Mouse (Mus musculus) limb, embryonic 11.5 days (tissue): ENCODE data around the gene Gucy2d. TPM values are rescaled to one million over a fixed set of nuclear protein-coding genes. Genes with fewer than 3 reads are reported as not detected.
A peak's percentile ranks its signal among the peaks of the same experiment; 100 is the strongest.

ENCODE experiments used
- ATAC-seq: fragments of 200-750 bp; cut with Nextera tagmentation; 2 replicates; pipeline ENCODE4 v1.8.0; 2017; ENCODE audit warnings: low read depth; ENCODE audit not compliant: insufficient number of reproducible peaks, low FRiP score, low TSS enrichment
- DNase-seq: peaks from one replicate; pipeline ENCODE4 v3.0.0-alpha.2; 2015; ENCODE audit warnings: low spot score
- H3K27ac ChIP-seq: fragments of 300-500 bp; sonication (generic); replicated peaks from 2 replicates; pipeline ENCODE4 v1.5.1; 2014; ENCODE audit warnings: low read depth, mild to moderate bottlenecking, low read length
- H3K27me3 ChIP-seq: fragments of 300-500 bp; sonication (generic); 2 replicates; pipeline ENCODE4 v1.6.1; 2014; ENCODE audit warnings: mild to moderate bottlenecking, low read length, mixed read lengths; ENCODE audit not compliant: control insufficient read depth, insufficient read depth
- H3K36me3 ChIP-seq: fragments of 300-500 bp; sonication (generic); 2 replicates; pipeline ENCODE4 v1.6.1; 2014; ENCODE audit warnings: mild to moderate bottlenecking, low read length, moderate library complexity, mixed read lengths; ENCODE audit not compliant: control insufficient read depth, insufficient read depth
- H3K4me1 ChIP-seq: fragments of 300-500 bp; sonication (generic); 2 replicates; pipeline ENCODE4 v1.6.1; 2014; ENCODE audit warnings: low read length, mixed read lengths; ENCODE audit not compliant: control insufficient read depth, insufficient read depth
- H3K4me2 ChIP-seq: fragments of 300-500 bp; sonication (generic); 2 replicates; pipeline ENCODE4 v1.6.1; 2014; ENCODE audit warnings: low read depth, mild to moderate bottlenecking, moderate library complexity; ENCODE audit not compliant: severe bottlenecking
- H3K4me3 ChIP-seq: fragments of 300-500 bp; sonication (generic); 2 replicates; pipeline ENCODE4 v1.5.1; 2014; ENCODE audit warnings: low read depth, low read length
- H3K9ac ChIP-seq: fragments of 300-500 bp; sonication (generic); 2 replicates; pipeline ENCODE4 v1.6.1; 2014; ENCODE audit warnings: mild to moderate bottlenecking, low read length
- H3K9me3 ChIP-seq: fragments of 300-500 bp; sonication (generic); 2 replicates; pipeline ENCODE4 v1.6.1; 2016; ENCODE audit warnings: low read length; ENCODE audit not compliant: control insufficient read depth
- WGBS: fragments of 180-500 bp; shearing (Covaris S2); extraction: QIAGEN DNeasy Blood & Tissue Kit; methylation state at CpG from one replicate; pipeline ENCODE4 v1.1.7; 2014; 5-methylcytosine and 5-hydroxymethylcytosine counted together
- polyA plus RNA-seq: library from polyadenylated mRNA; unstranded; fragments of >200 nt; fragmentation: Nextera tagmentation; extraction: Ambion mirVana; gene quantifications from 2 replicates; pipeline ENCODE4 v1.2.1, GENCODE M21; 2014

Gene Gucy2d
- polyA plus RNA-seq, 1 experiment from 2014 or later, result not detected

- Histone ChIP-seq H3K4me1 (peaks cover 13% of the 10 kb centered on the region; the same call in 1 of the 2 replicates), H3K36me3 (no peaks in the 10 kb centered on the region), H3K4me2 (peak within 1 kb of the TSS; percentile 60), H3K27ac (no peak within 1 kb of the TSS), H3K9ac (peak within 1 kb of the TSS; percentile 44), H3K27me3 (0 out of 2 replicates have a peak, but pooled peaks cover 2% of the 10 kb centered on the region), H3K4me3 (peak within 1 kb of the TSS; percentile 37), H3K9me3 (no peaks in the 10 kb centered on the region)
- WGBS, result 45% methylated on average over 6 of the region's 6 CpGs
- ATAC-seq (no peak), DNase-seq (no peak)
Measured at GRCm38 (mm10) chr7:98489131-98489530, 48.9 kb downstream of the Gucy2d start, which contains the start of gene Lrrc32. Gene Lrrc32 (plus strand): TSS chr7:98489283.

DNA sequence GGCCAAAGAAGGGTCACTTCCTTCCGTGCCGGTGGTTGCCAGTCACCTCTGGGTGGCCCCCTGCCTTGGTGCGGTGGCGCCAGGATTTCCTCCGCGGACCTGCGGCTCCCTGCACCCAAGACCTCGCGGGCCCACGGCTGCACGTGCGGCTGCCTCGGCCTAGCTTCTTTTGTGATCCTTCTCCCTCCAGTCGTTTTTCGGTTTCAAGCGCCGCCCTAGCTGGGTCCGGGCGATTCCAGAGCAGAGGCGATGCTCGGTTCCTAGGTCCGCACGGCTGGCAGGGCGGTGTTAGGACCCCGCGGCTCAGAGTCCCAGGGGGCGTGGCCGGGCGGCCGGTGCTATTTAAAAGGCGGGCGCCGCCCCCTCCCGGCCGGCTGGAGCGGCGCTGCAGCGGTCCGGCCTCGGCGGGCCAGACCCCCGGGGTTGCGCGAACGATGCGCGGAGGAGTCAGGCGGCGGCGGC is 49.4 kb downstream of the Gucy2d start:
- Histone ChIP-seq H3K36me3 (no peaks in the 10 kb centered on the region), H3K27ac (no peak overlapping the region), H3K4me1 (peaks cover 14% of the 10 kb centered on the region; the same call in 1 of the 2 replicates), H3K27me3 (0 out of 2 replicates have a peak, but pooled peaks cover 2% of the 10 kb centered on the region), H3K9me3 (no peaks in the 10 kb centered on the region), H3K9ac (peak overlapping the region; percentile 44), H3K4me2 (peak overlapping the region; percentile 60), H3K4me3 (peak overlapping the region; percentile 37)
- ATAC-seq (peak; percentile 63), DNase-seq (peak; percentile 87)
- under 1% methylated on average over 45 of the region's 50 CpGs for WGBS

DNA sequence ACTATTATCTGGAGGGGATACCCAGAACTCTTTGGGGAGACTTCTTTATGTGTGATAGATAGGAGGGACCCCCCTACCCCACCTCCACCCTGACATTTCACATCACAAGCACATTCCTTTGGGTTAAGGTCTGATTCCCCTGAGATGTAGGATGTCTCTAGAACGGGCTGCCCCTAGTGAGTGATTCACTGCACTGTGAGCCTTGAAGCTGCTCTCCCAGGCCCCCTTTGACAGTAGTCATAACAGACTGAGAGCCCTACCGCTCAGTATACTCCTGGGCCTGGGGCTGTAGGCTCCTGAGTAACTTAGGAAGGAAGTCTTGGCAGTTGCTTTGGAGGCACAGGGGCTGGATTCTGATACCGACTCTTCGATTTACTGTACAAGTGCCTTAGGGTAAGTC is 50.1 kb downstream of the Gucy2d start:
- 62% methylated on average over 4 of the region's 4 CpGs for WGBS
- ATAC-seq (no peak), DNase-seq (no peak)
- H3K36me3 ChIP-seq, result no peaks in the 10 kb centered on the region
- 0 out of 2 replicates have a peak, but pooled peaks cover 2% of the 10 kb centered on the region for H3K27me3 ChIP-seq
- H3K4me3 ChIP-seq, result peak overlapping the region; percentile 37
- H3K4me2 ChIP-seq, result peak overlapping the region; percentile 60
- peaks cover 14% of the 10 kb centered on the region; the same call in 1 of the 2 replicates for H3K4me1 ChIP-seq
- no peaks in the 10 kb centered on the region for H3K9me3 ChIP-seq
- no peak overlapping the region for H3K27ac ChIP-seq
- H3K9ac ChIP-seq, result no peak overlapping the region

GRCm38 (mm10) chr7:98490911-98491310 is 50.7 kb downstream of the Gucy2d start:
- Histone ChIP-seq H3K36me3 (no peaks in the 10 kb centered on the region), H3K4me2 (no peak overlapping the region), H3K4me3 (no peak overlapping the region), H3K27me3 (0 out of 2 replicates have a peak, but pooled peaks cover 2% of the 10 kb centered on the region), H3K4me1 (peaks cover 14% of the 10 kb centered on the region; the same call in 1 of the 2 replicates), H3K9ac (no peak overlapping the region), H3K27ac (no peak overlapping the region), H3K9me3 (no peaks in the 10 kb centered on the region)
- ATAC-seq, result no peak
- WGBS, result 93% methylated on average over 6 of the region's 6 CpGs
- no peak for DNase-seq

GRCm38 (mm10) chr7:98491451-98492200 is 51.4 kb downstream of the Gucy2d start:
- Histone ChIP-seq H3K9ac (no peak overlapping the region), H3K9me3 (no peaks in the 10 kb centered on the region), H3K27ac (no peak overlapping the region), H3K36me3 (no peaks in the 10 kb centered on the region), H3K4me1 (peaks cover 14% of the 10 kb centered on the region; the same call in 1 of the 2 replicates), H3K4me2 (no peak overlapping the region), H3K4me3 (no peak overlapping the region), H3K27me3 (0 out of 2 replicates have a peak, but pooled peaks cover 2% of the 10 kb centered on the region)
- ATAC-seq (no peak), DNase-seq (no peak)
- 68% methylated on average over 9 of the region's 9 CpGs for WGBS

- peaks cover 14% of the 10 kb centered on the region; the same call in 1 of the 2 replicates for H3K4me1 ChIP-seq
- no peak overlapping the region for H3K27ac ChIP-seq
Measured at GRCm38 (mm10) chr7:98492331-98492730, 52.1 kb downstream of the Gucy2d start.

DNA sequence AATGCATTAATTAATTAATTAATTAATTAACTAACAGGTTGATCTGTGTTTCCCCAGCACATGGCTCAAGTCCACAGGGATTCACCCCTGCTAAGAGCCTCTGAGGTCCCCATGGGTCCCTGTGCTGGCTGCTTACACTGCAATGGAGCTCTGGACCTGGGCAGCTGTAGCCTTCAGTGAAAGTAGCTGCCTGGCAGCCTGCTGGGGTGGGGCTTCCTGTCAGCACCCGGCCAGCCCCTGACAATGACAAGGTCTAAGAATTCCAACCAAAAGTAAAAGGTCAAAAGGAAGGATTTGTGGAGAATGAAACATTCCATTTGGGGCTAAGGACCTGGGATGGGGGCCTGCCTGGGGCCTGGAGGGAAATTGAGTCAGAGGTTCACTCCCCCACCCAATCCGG is 53.1 kb downstream of the Gucy2d start:
- Histone ChIP-seq H3K27ac (no peak overlapping the region), H3K4me1 (peaks cover 17% of the 10 kb centered on the region; the same call in 1 of the 2 replicates), H3K36me3 (no peaks in the 10 kb centered on the region), H3K9ac (no peak overlapping the region), H3K9me3 (no peaks in the 10 kb centered on the region), H3K4me3 (no peak overlapping the region), H3K27me3 (0 out of 2 replicates have a peak, but pooled peaks cover 2% of the 10 kb centered on the region), H3K4me2 (no peak overlapping the region)
- no peak for ATAC-seq
- no peak for DNase-seq
- WGBS, result 71% methylated on average over 2 of the region's 2 CpGs

More at GRCm38 (mm10) chr7:98492331-98492730, 52.1 kb downstream of the Gucy2d start:
- no peak overlapping the region for H3K9ac ChIP-seq
- H3K4me2 ChIP-seq, result no peak overlapping the region
- WGBS, result 77% methylated on average over 5 of the region's 5 CpGs
- no peaks in the 10 kb centered on the region for H3K36me3 ChIP-seq
- no peaks in the 10 kb centered on the region for H3K9me3 ChIP-seq
- 0 out of 2 replicates have a peak, but pooled peaks cover 2% of the 10 kb centered on the region for H3K27me3 ChIP-seq
- H3K4me3 ChIP-seq, result no peak overlapping the region
- ATAC-seq, result no peak
- DNase-seq, result no peak

GRCm38 (mm10) chr7:98493901-98494480 is 53.8 kb downstream of the Gucy2d start:
- Histone ChIP-seq H3K4me2 (no peak overlapping the region), H3K4me3 (no peak overlapping the region), H3K27ac (no peak overlapping the region), H3K9ac (no peak overlapping the region), H3K9me3 (no peaks in the 10 kb centered on the region), H3K4me1 (peaks cover 17% of the 10 kb centered on the region; the same call in 1 of the 2 replicates), H3K27me3 (0 out of 2 replicates have a peak, but pooled peaks cover under 1% of the 10 kb centered on the region), H3K36me3 (no peaks in the 10 kb centered on the region)
- no peak for DNase-seq
- no peak for ATAC-seq
- 58% methylated on average over 18 of the region's 18 CpGs for WGBS
